Mouse (Mus musculus) kidney, adult 8-10 months (tissue): ENCODE measurements around the gene Sox5.

Experiments
- DNase-seq, 2 experiments: peaks; one replicate each; pipeline ENCODE4 v3.0.0; 2022

The Sox5 gene

DNA sequence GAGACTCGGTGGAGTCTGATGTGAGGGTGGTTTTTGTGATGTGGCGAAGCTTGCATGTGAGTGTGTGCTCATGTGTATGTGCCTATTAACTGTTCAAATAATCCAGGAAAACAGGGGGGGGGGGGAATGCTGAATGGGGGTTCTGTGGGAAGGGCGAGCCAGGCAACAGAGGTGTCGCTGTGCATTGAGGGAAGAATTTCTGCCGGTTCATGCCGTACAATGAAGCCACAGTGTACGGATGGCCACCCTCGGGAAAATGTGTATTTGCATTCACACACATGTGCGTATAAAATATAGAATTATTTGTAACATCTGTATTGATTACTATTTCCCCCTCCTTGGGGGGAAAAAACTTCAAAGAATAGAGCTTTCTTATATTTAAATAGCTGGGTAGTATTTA lies 699.5 kb downstream of the Sox5 start:
- no peak for DNase-seq

DNA sequence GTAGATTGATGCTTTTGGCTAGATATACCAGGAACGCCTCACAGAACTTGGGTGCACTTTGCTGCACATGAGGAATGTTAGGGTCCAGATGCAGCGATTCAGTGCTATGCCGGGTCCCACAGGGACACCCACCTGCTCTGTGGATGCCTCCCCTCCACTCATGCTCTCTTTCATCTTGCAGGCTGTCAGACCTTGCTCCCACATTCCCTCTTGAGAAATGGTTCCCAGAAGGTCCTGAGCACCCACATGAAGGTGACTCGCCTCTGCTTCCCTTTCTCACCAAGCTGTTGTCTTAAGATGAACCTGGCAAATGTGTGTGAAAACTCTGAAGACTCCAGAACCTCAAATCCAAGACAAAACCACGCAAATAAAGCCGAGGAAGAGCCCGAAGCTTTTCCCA lies 704.0 kb downstream of the Sox5 start:
- DNase-seq: no peak

DNA sequence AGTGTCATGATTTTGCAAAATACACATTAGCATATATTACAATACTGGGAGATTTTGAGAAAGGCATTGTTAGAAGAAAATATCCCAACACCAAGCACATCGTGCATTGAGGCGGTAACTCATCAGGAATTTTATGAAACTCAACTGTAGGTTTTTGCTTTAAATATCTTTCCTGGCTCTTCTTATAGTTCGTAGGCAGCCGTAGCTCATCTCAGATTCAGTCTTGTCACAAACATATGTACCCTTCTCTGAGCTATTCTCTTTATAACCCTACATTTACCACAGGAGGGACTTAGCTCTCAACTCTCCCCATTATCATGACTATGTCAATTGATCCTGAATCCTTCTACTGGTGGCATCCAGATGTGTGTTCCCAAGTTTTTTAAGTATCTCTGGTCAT lies 705.4 kb downstream of the Sox5 start:
- no peak for DNase-seq

GRCm38 (mm10) chr6:144075327-144075941 lies 706.3 kb downstream of the Sox5 start:
- no peak for DNase-seq

DNA sequence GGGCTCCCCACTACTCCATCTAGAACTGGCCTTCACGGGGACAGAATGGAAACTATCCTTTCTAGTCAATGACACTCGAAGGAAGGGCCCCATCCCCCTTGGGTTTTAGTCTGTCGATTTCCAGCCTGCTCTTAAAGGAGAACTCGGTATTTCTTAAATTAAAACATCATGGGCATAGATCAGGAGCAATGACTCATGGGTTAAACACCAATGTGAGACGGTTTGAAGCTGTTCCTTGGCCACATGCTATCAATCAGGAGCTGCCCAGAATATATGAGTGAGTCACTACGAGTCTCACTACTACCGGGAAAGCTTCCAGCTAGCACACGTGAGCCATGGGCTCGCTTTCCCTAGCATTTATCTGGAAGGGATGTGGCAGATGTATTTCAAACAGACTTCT lies 707.0 kb downstream of the Sox5 start:
- DNase-seq: no peak

DNA sequence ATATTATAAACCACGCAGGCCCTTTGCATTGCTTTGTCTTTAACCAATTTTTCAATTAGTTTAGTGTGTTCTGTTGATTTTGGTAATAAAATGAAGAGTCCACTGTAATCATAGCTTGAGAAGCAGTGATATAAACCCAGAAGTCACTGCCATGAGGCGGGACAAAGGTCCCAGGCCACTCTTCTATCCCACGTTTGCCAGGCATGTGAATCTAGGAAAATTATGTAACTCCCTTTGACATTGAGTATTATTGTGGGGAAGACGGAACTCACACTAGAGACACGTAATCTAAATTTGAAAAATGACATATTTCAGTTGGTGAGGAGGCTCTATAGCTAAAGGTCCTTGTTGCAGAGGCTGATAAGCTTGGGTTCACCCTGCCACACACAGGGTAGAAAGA lies 711.3 kb downstream of the Sox5 start:
- no peak for DNase-seq

GRCm38 (mm10) chr6:144067491-144067890 lies 714.3 kb downstream of the Sox5 start:
- no peak for DNase-seq

DNA sequence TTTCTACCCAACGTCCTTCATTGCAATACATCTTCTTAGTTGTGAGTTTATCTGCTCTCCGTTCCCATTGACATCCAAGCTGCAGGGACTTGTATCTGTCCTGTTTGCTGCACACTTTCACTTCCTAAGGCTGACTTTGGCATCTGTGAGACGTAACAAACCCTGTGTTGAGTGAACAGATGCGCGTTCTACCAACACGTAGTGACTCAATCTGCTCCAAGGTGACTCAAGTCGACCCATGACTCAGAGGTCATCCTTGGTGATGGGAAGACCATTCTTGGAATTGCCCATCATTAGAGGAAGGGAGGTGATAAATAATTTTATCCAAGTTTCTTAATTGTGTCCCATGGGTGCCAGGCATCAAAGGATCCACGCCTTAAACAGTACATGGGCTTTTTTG lies 719.3 kb downstream of the Sox5 start:
- DNase-seq: no peak

- no peak for DNase-seq
Measured at GRCm38 (mm10) chr6:144061814-144062213, 720.0 kb downstream of the Sox5 start.

- no peak for DNase-seq
Measured at GRCm38 (mm10) chr6:144057098-144057632, 724.6 kb downstream of the Sox5 start.

DNA sequence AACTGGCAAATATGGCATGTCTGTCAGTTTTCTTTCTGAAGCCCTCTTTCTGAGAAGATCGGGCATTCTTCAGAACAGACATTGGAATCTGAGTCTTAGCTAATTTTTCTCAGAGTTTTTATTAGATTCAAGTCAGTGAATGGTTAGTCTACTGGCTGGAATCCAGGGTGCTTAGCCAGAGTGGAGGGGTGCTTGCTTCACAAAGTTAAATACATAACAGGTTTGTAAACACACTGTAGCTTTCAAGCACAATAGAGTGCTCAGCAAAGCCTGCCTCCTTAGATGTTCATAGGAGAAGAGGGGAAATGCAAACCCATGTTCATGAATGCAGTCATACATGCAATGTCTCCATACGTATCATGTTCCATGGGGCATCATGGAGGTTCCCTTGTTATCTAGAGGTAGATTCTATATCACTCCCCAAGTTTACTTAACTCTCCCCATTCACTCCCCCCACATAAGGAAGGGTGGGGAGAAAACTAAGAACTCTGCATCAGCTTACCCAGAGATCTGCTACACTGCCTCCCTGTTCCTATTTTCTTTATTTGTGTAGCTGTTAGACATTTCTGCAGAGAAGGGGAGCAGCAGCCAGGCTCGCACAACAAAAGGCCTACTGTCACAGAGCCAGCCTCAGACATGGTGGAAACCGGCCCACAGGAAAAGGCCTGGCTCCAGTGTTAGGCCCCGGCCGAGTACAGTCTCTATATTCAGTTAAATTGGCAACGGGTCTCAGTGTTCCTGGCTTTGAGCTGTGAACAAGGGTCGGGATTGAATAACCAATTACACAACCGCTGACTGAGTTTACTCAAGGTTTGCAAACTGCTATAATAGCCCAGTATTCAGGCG lies 725.3 kb downstream of the Sox5 start:
- peak; percentile 9 to 11 for DNase-seq

GRCm38 (mm10) chr6:144052487-144052886 lies 729.3 kb downstream of the Sox5 start:
- no peak for DNase-seq

DNA sequence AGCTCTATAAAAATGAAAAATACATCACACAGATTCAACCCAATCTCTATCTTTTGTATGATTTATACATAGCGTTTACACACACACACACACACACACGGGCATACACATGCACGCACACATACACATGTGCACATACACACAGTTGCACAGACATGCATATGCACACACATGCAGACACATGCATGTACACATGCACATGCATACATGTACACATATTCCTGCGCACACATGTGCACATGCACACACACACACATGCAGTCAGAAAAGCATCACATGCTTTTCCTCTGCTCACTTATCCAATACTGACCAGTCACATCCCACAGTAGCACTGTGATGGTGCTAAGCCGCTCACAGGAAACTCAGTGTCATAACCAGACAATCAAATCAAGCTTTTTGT lies 730.5 kb downstream of the Sox5 start:
- DNase-seq: no peak

DNA sequence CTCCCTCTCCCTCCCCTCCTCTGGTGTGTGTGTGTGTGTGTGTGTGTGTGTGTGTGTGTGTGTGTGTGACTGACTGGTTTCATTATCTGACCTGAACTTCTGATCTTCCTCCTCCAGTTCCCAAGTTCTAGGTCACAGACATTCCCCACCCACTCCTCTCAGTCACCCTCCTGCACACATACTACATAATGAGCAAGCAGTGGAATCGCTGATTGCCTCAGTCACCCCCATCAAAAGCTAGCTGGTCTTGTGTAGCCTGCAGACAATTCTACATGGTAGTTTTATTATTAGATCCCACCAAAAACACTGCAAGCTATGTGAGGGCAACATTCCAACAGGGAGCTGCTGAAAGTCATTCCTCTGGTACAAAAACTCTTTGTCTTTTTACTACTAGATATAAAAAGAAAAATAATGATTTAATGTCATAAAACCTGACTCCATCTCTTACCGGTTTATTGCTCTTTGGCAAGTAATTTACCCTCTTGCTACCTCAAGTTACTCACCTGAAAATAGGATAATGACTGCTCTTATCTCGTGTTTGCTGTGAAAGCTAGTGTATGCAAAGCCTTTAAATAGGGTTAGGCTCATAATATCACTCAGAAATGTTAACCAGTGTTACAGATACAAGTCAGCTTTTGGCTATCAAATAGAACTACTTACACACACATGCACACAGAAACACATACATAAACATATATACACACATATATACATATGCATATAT lies 733.4 kb downstream of the Sox5 start:
- no peak for DNase-seq

GRCm38 (mm10) chr6:144045503-144045902 lies 736.3 kb downstream of the Sox5 start:
- DNase-seq: no peak

GRCm38 (mm10) chr6:144044381-144044780 lies 737.4 kb downstream of the Sox5 start:
- DNase-seq: no peak

- no peak for DNase-seq
Measured at GRCm38 (mm10) chr6:144042936-144043335, 738.8 kb downstream of the Sox5 start.

- no peak for DNase-seq
Measured at GRCm38 (mm10) chr6:144041941-144042340, 739.8 kb downstream of the Sox5 start.

- no peak for DNase-seq
Measured at GRCm38 (mm10) chr6:144041188-144041587, 740.6 kb downstream of the Sox5 start.

GRCm38 (mm10) chr6:144040349-144040748 lies 741.4 kb downstream of the Sox5 start:
- DNase-seq: no peak

- DNase-seq: no peak
Measured at GRCm38 (mm10) chr6:144039221-144039620, 742.6 kb downstream of the Sox5 start.

DNA sequence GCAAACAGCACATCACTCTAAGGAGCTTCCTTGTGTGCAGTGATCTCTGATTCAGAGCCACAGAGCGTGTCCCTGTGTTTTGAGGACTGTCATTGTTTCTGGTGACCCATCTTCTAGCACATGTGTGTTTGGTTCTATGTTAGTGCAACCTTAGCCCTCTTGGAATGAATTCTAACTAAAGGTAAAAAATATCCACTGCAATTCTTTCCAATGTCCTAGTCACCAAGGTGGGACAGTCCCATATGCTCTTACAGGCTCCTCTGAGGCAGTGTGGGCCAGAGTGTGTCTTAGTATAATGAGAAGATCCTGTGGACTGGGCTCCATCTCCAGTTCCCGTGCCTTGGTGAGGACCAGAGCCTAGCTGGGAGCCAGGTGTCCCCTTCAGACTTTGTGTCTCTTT lies 748.6 kb downstream of the Sox5 start:
- DNase-seq: no peak

GRCm38 (mm10) chr6:144016929-144017328 lies 764.8 kb downstream of the Sox5 start:
- DNase-seq: no peak
